Mouse (Mus musculus) intestine, postnatal 0 days (tissue): ENCODE results near the gene Scaf11. TPM values are rescaled to one million over a fixed set of nuclear protein-coding genes. Genes with fewer than 3 reads are reported as not detected.

ENCODE experiments used
- ATAC-seq: fragments of 200-750 bp; cut with Nextera tagmentation; 2 replicates; pipeline ENCODE4 v1.8.0; 2017; ENCODE audit warnings: mild to moderate bottlenecking, moderate TSS enrichment, moderate library complexity
- H3K27ac ChIP-seq: fragments of 300-500 bp; sonication (generic); 2 replicates; pipeline ENCODE4 v1.5.1; 2014; ENCODE audit warnings: mild to moderate bottlenecking, low read depth, low read length, moderate library complexity
- H3K27me3 ChIP-seq: fragments of 300-500 bp; sonication (generic); replicated peaks from 2 replicates; pipeline ENCODE4 v1.6.1; 2014; ENCODE audit warnings: low read length, mixed read lengths; ENCODE audit not compliant: control insufficient read depth, insufficient read depth
- H3K36me3 ChIP-seq: fragments of 300-500 bp; sonication (generic); 2 replicates; pipeline ENCODE4 v1.6.1; 2014; ENCODE audit warnings: mild to moderate bottlenecking, moderate library complexity; ENCODE audit not compliant: control insufficient read depth, insufficient read depth
- H3K4me1 ChIP-seq: fragments of 300-500 bp; sonication (generic); replicated peaks from 2 replicates; pipeline ENCODE4 v1.6.1; 2014; ENCODE audit warnings: antibody characterized with exemption, low read length, mixed read lengths; ENCODE audit not compliant: control insufficient read depth, insufficient read depth
- H3K4me2 ChIP-seq: fragments of 300-500 bp; sonication (generic); replicated peaks from 2 replicates; pipeline ENCODE4 v1.6.1; 2014; ENCODE audit warnings: low read depth, mild to moderate bottlenecking, moderate library complexity
- H3K4me3 ChIP-seq: fragments of 300-500 bp; sonication (generic); 2 replicates; pipeline ENCODE4 v1.5.1; 2014; ENCODE audit warnings: low read depth, low read length
- H3K9ac ChIP-seq: fragments of 300-500 bp; sonication (generic); 2 replicates; pipeline ENCODE4 v1.6.1; 2014; ENCODE audit warnings: mild to moderate bottlenecking, low read depth, low read length
- H3K9me3 ChIP-seq: fragments of 300-500 bp; sonication (generic); 2 replicates; pipeline ENCODE4 v1.6.1; 2016; ENCODE audit warnings: mixed run types; ENCODE audit not compliant: control insufficient read depth
- CTCF ChIP-seq: sonication (generic); IDR thresholded peaks from 2 replicates; pipeline ENCODE4 v1.5.1; 2016; ENCODE audit warnings: low read depth, mild to moderate bottlenecking, control low read depth, antibody characterized with exemption, moderate library complexity
- WGBS: fragments of 180-500 bp; shearing (Covaris S2); extraction: QIAGEN DNeasy Blood & Tissue Kit; methylation state at CpG from one replicate; pipeline ENCODE4 v1.1.7; 2014; 5-methylcytosine and 5-hydroxymethylcytosine counted together
- polyA plus RNA-seq: library from polyadenylated mRNA; unstranded; fragments of >200 nt; fragmentation: Nextera tagmentation; extraction: Ambion mirVana; gene quantifications from 2 replicates; pipeline ENCODE4 v1.2.1, GENCODE M21; 2015

Scaf11 gene
- polyA plus RNA-seq, 1 experiment from 2014 or later = 47.8 TPM

DNA sequence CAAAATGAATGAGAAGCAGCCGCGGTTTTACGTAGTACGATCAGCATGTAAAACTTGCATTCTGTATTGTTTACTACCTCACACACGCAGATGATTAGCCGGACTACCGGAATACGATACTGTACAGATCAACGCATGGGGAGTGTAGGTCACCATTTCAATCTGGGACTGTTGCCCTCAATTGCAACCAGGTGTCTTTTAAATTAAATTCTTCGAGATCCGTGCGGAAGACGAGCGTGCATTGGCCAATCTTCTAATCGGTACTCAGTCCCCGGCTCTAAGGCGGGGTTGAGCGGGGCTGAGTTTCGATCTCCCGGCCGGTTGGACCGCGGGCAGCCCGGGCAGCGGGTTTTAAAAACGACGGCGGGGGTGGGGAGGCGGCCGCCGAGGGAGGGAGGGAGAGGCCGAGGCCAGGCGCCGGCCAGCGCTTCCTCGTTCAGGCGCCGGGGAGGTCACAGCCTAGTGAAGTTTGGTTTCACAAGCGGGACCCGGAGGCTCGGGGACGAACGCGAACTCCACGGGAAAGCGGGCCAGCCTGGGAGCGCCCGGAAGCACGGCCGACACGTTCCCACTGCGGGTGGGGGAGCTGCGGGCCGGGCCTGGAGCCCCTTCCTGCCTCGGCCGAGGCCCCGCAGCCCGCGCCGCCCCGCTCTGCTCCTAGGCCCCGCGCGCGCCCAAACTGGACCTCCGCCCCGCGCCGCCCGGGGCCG lies 747 bp downstream of the Scaf11 start:
- under 1% methylated on average over 56 of the region's 71 CpGs for WGBS
- peak; percentile 37 for ATAC-seq
- Histone ChIP-seq H3K9me3 (no peaks in the 10 kb centered on the region), H3K4me2 (peak overlapping the region; percentile 63), H3K4me1 (peaks cover 3% of the 10 kb centered on the region; the same call in 1 of the 2 replicates), H3K27me3 (no peaks in the 10 kb centered on the region), H3K36me3 (no peaks in the 10 kb centered on the region), H3K4me3 (peak overlapping the region; percentile 93), H3K27ac (peak overlapping the region; percentile 100), H3K9ac (peak overlapping the region; percentile 98)
- no peak for TF ChIP-seq CTCF

DNA sequence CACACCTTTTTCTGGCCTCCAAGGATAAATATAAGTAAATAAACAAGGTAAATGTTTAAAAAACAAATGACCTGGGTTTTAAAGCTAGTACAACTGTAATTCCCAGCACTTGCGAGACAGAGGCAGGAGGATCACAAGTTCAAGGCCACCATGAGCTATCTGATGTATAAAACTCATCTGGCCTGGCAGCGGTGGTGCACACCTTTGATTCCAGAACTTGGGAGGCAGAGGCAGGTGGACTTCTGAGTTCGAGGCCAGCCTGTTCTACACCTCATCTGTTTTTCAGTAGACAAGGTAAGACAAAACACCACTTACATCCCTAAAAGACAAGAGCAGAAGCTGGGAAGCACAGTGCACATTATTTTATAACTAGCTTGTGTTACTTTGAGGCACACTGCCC lies 2.4 kb downstream of the Scaf11 start:
- Histone ChIP-seq H3K4me3 (no peak overlapping the region), H3K27ac (0 out of 2 replicates have a peak overlapping the region, but pooled peaks have one; percentile 28), H3K4me2 (no peak overlapping the region), H3K36me3 (no peaks in the 10 kb centered on the region), H3K9me3 (no peaks in the 10 kb centered on the region), H3K27me3 (no peaks in the 10 kb centered on the region), H3K9ac (no peak overlapping the region), H3K4me1 (peaks cover 3% of the 10 kb centered on the region; the same call in 1 of the 2 replicates)
- ATAC-seq = no peak
- 58% methylated on average over 3 of the region's 3 CpGs for WGBS
- no peak for TF ChIP-seq CTCF

DNA sequence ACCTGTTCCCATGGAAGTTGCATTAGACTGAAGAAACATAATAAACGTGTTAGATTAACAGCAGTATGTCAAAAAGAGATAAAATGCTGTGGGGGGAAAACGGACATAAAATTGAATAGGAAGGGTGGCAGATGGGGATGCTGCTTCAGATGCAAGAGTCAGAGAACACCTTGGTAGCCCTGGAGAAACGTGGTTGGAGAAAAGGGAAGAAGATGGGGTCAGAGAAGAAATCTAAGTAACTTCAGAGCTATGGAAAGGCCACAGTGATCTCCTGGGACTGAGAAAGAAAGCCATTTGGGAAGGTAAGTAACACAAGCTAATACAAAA lies 3.3 kb downstream of the Scaf11 start:
- Histone ChIP-seq H3K9ac (no peak overlapping the region), H3K36me3 (no peaks in the 10 kb centered on the region), H3K4me3 (no peak overlapping the region), H3K4me2 (no peak overlapping the region), H3K4me1 (peaks cover 3% of the 10 kb centered on the region; the same call in 1 of the 2 replicates), H3K27ac (no peak overlapping the region; the same call in 1 of the 2 replicates), H3K9me3 (no peaks in the 10 kb centered on the region), H3K27me3 (no peaks in the 10 kb centered on the region)
- no peak for ATAC-seq
- no peak for TF ChIP-seq CTCF
- 31% methylated on average over 3 of the region's 3 CpGs for WGBS

DNA sequence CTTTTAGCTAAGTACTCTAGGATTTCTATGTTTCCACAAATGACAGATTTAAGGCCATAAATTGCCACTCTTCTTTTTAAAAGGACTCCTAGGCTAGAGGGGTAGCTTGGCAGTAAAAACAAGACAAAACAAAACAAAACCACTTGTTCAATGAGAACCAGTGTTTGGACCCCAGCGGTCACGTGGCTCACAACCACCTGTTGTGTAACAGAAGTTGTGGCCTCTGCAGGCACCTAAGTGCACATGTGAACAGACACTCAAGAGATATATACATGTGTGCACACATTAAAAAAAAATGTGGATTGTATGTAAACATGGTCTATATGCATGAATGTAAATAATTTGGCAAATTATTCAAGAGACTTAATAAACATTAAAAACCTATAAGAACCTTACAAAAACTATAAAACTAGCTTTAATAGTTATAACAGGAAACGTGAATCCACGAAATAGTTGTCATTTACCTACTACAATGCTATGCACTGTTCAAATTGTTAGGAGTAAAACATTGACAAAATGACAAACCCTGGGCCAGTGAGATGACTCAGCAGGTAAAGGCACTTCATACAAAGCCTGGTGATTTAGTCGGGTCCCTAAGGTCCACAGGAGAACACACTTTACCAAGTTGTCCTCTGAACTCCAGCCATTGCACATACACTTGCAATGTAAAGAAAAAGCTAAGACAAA lies 3.8 kb downstream of the Scaf11 start:
- no peaks in the 10 kb centered on the region for H3K27me3 ChIP-seq
- H3K9me3 ChIP-seq = no peaks in the 10 kb centered on the region
- no peak overlapping the region for H3K9ac ChIP-seq
- no peak for ATAC-seq
- peak overlapping the region; percentile 47; the same call in 1 of the 2 replicates for H3K4me2 ChIP-seq
- 47% methylated on average over 5 of the region's 5 CpGs for WGBS
- H3K4me1 ChIP-seq = peaks cover 3% of the 10 kb centered on the region; the same call in 1 of the 2 replicates
- TF ChIP-seq CTCF = no peak
- peaks cover 1% of the 10 kb centered on the region; the same call in 1 of the 2 replicates for H3K36me3 ChIP-seq
- peak overlapping the region; percentile 60 for H3K27ac ChIP-seq
- H3K4me3 ChIP-seq = no peak overlapping the region

DNA sequence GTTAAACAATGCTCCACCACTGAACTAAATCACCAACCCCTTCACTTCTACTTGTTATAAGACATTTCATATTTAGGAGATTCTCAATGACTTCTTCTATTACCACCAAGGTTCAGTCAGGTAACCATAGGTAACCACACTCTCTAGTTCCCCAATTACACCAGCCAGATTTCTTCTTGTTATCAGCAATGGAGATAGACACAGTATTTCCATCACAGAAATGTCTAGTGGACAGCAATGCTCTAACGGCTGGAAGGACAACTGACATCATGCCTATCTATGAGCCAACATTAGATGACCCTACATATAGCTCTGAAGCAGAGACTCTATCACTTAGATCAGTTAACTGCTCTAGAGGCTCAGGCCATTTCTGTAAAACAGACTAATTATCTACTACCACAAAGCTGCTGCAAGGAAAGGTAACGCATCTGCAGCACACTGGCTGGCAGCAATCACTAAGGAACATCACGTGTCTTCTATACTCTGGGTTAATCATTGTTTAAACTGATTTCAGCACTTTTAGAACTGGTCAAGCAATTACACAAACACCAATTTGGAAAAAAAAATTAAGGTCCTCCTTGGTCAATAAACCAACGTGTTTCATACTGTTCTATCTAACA lies 4.9 kb downstream of the Scaf11 start:
- Histone ChIP-seq H3K4me2 (peak overlapping the region; percentile 47; the same call in 1 of the 2 replicates), H3K9me3 (no peaks in the 10 kb centered on the region), H3K36me3 (peaks cover 5% of the 10 kb centered on the region; the same call in 1 of the 2 replicates), H3K4me1 (peaks cover 3% of the 10 kb centered on the region; the same call in 1 of the 2 replicates), H3K9ac (no peak overlapping the region), H3K4me3 (no peak overlapping the region), H3K27ac (no peak overlapping the region; the same call in 1 of the 2 replicates), H3K27me3 (no peaks in the 10 kb centered on the region)
- ATAC-seq = 0 out of 2 replicates have a peak, but pooled peaks have one; percentile 6
- no peak for TF ChIP-seq CTCF
- WGBS = 27% methylated on average over 4 of the region's 4 CpGs

DNA sequence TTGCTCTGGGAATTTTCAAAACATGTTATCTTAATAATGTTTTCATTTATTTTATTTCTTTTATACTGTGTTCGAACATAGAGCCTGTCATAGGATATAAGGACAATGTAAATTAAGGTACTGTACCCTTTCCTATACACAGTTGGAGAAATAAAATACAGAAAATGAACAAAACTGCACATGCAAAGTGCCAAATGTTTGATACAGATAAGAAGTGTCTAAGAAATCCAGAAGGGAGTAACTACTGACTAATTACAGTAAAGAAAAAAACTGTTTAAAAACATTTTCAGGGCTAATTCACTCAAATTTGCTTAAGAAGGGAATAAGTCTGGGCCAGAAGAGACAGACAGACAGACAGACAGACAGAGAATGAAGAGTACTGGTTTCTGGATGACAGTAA lies 7.3 kb downstream of the Scaf11 start:
- no peak overlapping the region for H3K27ac ChIP-seq
- no peaks in the 10 kb centered on the region for H3K9me3 ChIP-seq
- H3K4me1 ChIP-seq = peaks cover 2% of the 10 kb centered on the region; the same call in 1 of the 2 replicates
- peaks cover 5% of the 10 kb centered on the region for H3K36me3 ChIP-seq
- WGBS = 84% methylated on average over 1 of the region's 1 CpGs
- H3K4me3 ChIP-seq = no peak overlapping the region
- H3K4me2 ChIP-seq = no peak overlapping the region
- H3K9ac ChIP-seq = no peak overlapping the region
- no peak for TF ChIP-seq CTCF
- no peaks in the 10 kb centered on the region for H3K27me3 ChIP-seq
- ATAC-seq = no peak
